10 mouse cellular contexts compared by ENCODE assay signal in genomic region chr12:108371429-108371765, GRCm38 (mm10). TPM values are rescaled to one million over a fixed set of nuclear protein-coding genes. Genes with fewer than 3 reads are reported as not detected.
DNase-seq lines count a peak whose midpoint lies in the region; ATAC-seq and TF ChIP-seq lines count a peak whose summit lies in the region.
"Had no signal": no experiment of that assay in that cellular context is flagged by ENCODE, and none has a peak within 500 bp of the region (broad histone marks: within the 10 kb centered on the region; RNA-seq: fewer than 3 reads in every experiment).

No protein-coding gene starts in this region.

- WGBS in stomach, embryonic 14.5 days = 68% methylated on average over 6 of the region's 6 CpGs

- peak overlapping the region; percentile 36 for H3K4me3 ChIP-seq in left cerebral cortex, adult 2 months
- H3K4me3 ChIP-seq in stomach, embryonic 14.5 days (ENCODE audit: low read depth, low read length) = no peak overlapping the region

- no peaks in the 10 kb centered on the region for H3K27me3 ChIP-seq in stomach, embryonic 14.5 days (ENCODE audit: control insufficient read depth, insufficient read depth, low read length)

- peaks cover 15% of the 10 kb centered on the region for H3K4me1 ChIP-seq in stomach, embryonic 14.5 days (ENCODE audit: control insufficient read depth, insufficient read depth, low read length)

- ATAC-seq in stomach, embryonic 14.5 days (ENCODE audit: insufficient number of reproducible peaks, insufficient read depth, low FRiP score, low read depth) = 0 out of 2 replicates have a peak, but pooled peaks have one; percentile 12

- no peak overlapping the region; the same call in 1 of the 2 replicates for H3K4me2 ChIP-seq in stomach, embryonic 14.5 days (replicated peaks; ENCODE audit: low read depth, low read length)

- H3K9ac ChIP-seq in stomach, embryonic 14.5 days (replicated peaks; ENCODE audit: low read depth, low read length) = no peak overlapping the region

- no peaks in the 10 kb centered on the region for H3K9me3 ChIP-seq in stomach, embryonic 14.5 days (ENCODE audit: control insufficient read depth, low read depth, low read length)

- no peak for TF ChIP-seq CTCF in left cerebral cortex, adult 2 months (IDR thresholded peaks at IDR 0.05)

- peak; percentile 20 for DNase-seq in adrenal gland, postnatal 14 days
- no peak for DNase-seq in adrenal gland, adult 18-20 months (ENCODE audit: low spot score in 2 of 2)
- no peak for DNase-seq in left cerebral cortex, adult 2 months (ENCODE audit: extremely low spot score in 1 of 2, low spot score in 2 of 2)
- DNase-seq in left cerebral cortex, postnatal 36 days (ENCODE audit: low spot score in 2 of 2) = no peak
- peak; percentile 38 to 57 for DNase-seq in kidney, postnatal 4 days
- DNase-seq in T-cell, adult 2 months (ENCODE audit: low spot score) = no peak
- no peak for DNase-seq in cerebellum, adult 18-20 months
- DNase-seq: cerebellum, postnatal 25 days had no signal

- intact Hi-C loops in left cerebral cortex, adult 2 months (cut with DNase I) = no loop called here
- intact Hi-C loops in left cerebral cortex, postnatal 36 days (cut with DNase I) = no loop called here

- H3K36me3 ChIP-seq in stomach, embryonic 14.5 days (ENCODE audit: control insufficient read depth, insufficient read depth, low read length) = no peaks in the 10 kb centered on the region

- peak overlapping the region; percentile 80 for H3K27ac ChIP-seq in left cerebral cortex, adult 2 months
- H3K27ac ChIP-seq in stomach, embryonic 14.5 days (ENCODE audit: low read length) = peak overlapping the region; percentile 48; the same call in 1 of the 2 replicates

RNA-seq across cellular contexts. Expression of gene Eml1, which starts 0.6 kb away (rescaled TPM):
- 32.9 and 38.8 TPM in 2 replicates for total RNA-seq in adrenal gland, postnatal 14 days (2021)
- 10 to 100 TPM; 19.7 to 19.9 TPM for total RNA-seq in adrenal gland, adult 18-20 months (2021)
- 10 to 100 TPM; 65.7 to 68.2 TPM for total RNA-seq in left cerebral cortex, adult 2 months (2021)
- total RNA-seq in left cerebral cortex, postnatal 36 days (2021) = 10 to 100 TPM; 59.3 to 64.2 TPM
- 68.6 and 75.8 TPM in 2 replicates for polyA plus RNA-seq in stomach, embryonic 14.5 days (2014; fragmentation: Nextera tagmentation; extraction: Ambion mirVana)
- total RNA-seq: granulocyte monocyte progenitor cell, adult 5-6 weeks had no signal

RNA-seq across cellular contexts. Expression of gene Cyp46a1, which starts 37.2 kb away (rescaled TPM):
- total RNA-seq in adrenal gland, postnatal 14 days (2021) = 1.7 and 2.0 TPM in 2 replicates
- total RNA-seq in adrenal gland, adult 18-20 months (2021) = 1 to 10 TPM; 1.7 to 2.1 TPM
- total RNA-seq in left cerebral cortex, adult 2 months (2021) = 100 to 1,000 TPM; 270 to 290 TPM
- total RNA-seq in left cerebral cortex, postnatal 36 days (2021) = 100 to 1,000 TPM; 293 to 297 TPM
- polyA plus RNA-seq in stomach, embryonic 14.5 days (2014; fragmentation: Nextera tagmentation; extraction: Ambion mirVana) = 6.5 and 8.7 TPM in 2 replicates
- total RNA-seq: granulocyte monocyte progenitor cell, adult 5-6 weeks had no signal

Comparison
In these comparisons a context has a peak if more than half of its experiments do, and no peak if none do; other contexts are left out.
1. DNase-seq: peak in adrenal gland, postnatal 14 days (single experiment) and kidney, postnatal 4 days (2 of 2); none in adrenal gland, adult 18-20 months (0 of 2), left cerebral cortex, adult 2 months (0 of 2), left cerebral cortex, postnatal 36 days (0 of 2), T-cell, adult 2 months (single experiment) and cerebellum, adult 18-20 months (0 of 2).
2. RNA of gene Cyp46a1, which starts 37.2 kb away (total RNA-seq): 293 to 297 TPM in left cerebral cortex, postnatal 36 days and 270 to 290 TPM in left cerebral cortex, adult 2 months; 1.7 to 2.1 TPM in adrenal gland, adult 18-20 months and 1.7 to 2.0 TPM in adrenal gland, postnatal 14 days; every median in the first group is over 10 times any median in the second.